Mouse (Mus musculus) myocyte (in vitro differentiated cells): ENCODE results near the gene Ctnnd1. TPM values are rescaled to one million over a fixed set of nuclear protein-coding genes. Genes with fewer than 3 reads are reported as not detected.

Source experiments
- H3K27me3 ChIP-seq: one replicate; pipeline ENCODE4 v1.6.1; 2011; ENCODE audit not compliant: control insufficient read depth, insufficient read depth, insufficient read length
- H3K36me3 ChIP-seq: one replicate; pipeline ENCODE4 v1.6.1; 2011; ENCODE audit not compliant: control insufficient read depth, insufficient read depth
- H3K4me2 ChIP-seq: one replicate; pipeline ENCODE4 v1.6.1; 2011; ENCODE audit warnings: low read depth, control low read depth
- H3K4me3 ChIP-seq: one replicate; pipeline ENCODE4 v1.5.1; 2011; ENCODE audit warnings: mild to moderate bottlenecking, control low read depth, moderate library complexity
- H3K79me2 ChIP-seq: one replicate; pipeline ENCODE4 v1.6.1; 2011; ENCODE audit not compliant: control insufficient read depth, insufficient read depth
- H3ac ChIP-seq: one replicate; pipeline ENCODE4 v1.6.1; 2011; ENCODE audit not compliant: control insufficient read depth, insufficient read length
- CEBPB ChIP-seq: IDR thresholded peaks from 2 replicates; pipeline ENCODE4 v1.6.1; 2011; ENCODE audit warnings: mild to moderate bottlenecking, moderate library complexity; ENCODE audit not compliant: poor library complexity, insufficient read depth, severe bottlenecking
- E2F4 ChIP-seq: IDR thresholded peaks from one replicate; pipeline ENCODE4 v1.6.1; 2011; ENCODE audit warnings: mild to moderate bottlenecking, control low read depth, moderate library complexity; ENCODE audit not compliant: insufficient read depth
- MAX ChIP-seq: IDR thresholded peaks from one replicate; pipeline ENCODE4 v1.6.1; 2011; ENCODE audit warnings: low read depth, mild to moderate bottlenecking, control low read depth
- MYOD1 ChIP-seq, 3 experiments: IDR thresholded peaks; one replicate each; pipeline ENCODE4 v1.6.1; 2011; ENCODE audit warnings: control low read depth in 2 of 3, low read depth in 2 of 3, mild to moderate bottlenecking in 2 of 3, moderate library complexity in 1 of 3; ENCODE audit not compliant: insufficient read length in 2 of 3, control insufficient read depth in 1 of 3
- MYOG ChIP-seq, 3 experiments: IDR thresholded peaks; one replicate each; pipeline ENCODE4 v1.6.1; 2011; ENCODE audit warnings: control low read depth in 2 of 3, low read depth in 2 of 3, mild to moderate bottlenecking in 2 of 3; ENCODE audit not compliant: insufficient read length in 2 of 3, control insufficient read depth in 1 of 3, insufficient read depth in 1 of 3
- POLR2A ChIP-seq: IDR thresholded peaks from one replicate; pipeline ENCODE4 v1.6.1; 2011; ENCODE audit warnings: low read depth, mild to moderate bottlenecking, control low read depth, moderate library complexity; ENCODE audit not compliant: insufficient read length
- POLR2AphosphoS2 ChIP-seq: IDR thresholded peaks from one replicate; pipeline ENCODE4 v1.6.1; 2011; ENCODE audit warnings: low read depth, control low read depth; ENCODE audit not compliant: insufficient read length
- REST ChIP-seq: IDR thresholded peaks from one replicate; pipeline ENCODE4 v1.6.1; 2011; ENCODE audit warnings: mild to moderate bottlenecking, control low read depth, moderate library complexity; ENCODE audit not compliant: insufficient read depth, insufficient read length
- SRF ChIP-seq: IDR thresholded peaks from one replicate; pipeline ENCODE4 v1.6.1; 2011; ENCODE audit warnings: low read depth; ENCODE audit not compliant: control insufficient read depth, insufficient read length
- TCF12 ChIP-seq: IDR thresholded peaks from one replicate; pipeline ENCODE4 v1.6.1; 2011; ENCODE audit warnings: mild to moderate bottlenecking, control low read depth; ENCODE audit not compliant: poor library complexity, insufficient read depth, severe bottlenecking
- TCF3 ChIP-seq: IDR thresholded peaks from one replicate; pipeline ENCODE4 v1.6.1; 2011; ENCODE audit warnings: low read depth, control low read depth; ENCODE audit not compliant: insufficient read length
- USF1 ChIP-seq: IDR thresholded peaks from one replicate; pipeline ENCODE4 v1.6.1; 2011; ENCODE audit warnings: low read depth, mild to moderate bottlenecking, control low read depth, moderate library complexity
- polyA plus RNA-seq: library from polyadenylated mRNA; unstranded; fragments of >200 nt; fragmentation: generic; extraction: Trizol; gene quantifications from one replicate; pipeline ENCODE4 v1.2.1, GENCODE M21; 2012; ENCODE audit warnings: missing spikeins

The Ctnnd1 gene
- polyA plus RNA-seq, 1 experiment, result 64.6 TPM

DNA sequence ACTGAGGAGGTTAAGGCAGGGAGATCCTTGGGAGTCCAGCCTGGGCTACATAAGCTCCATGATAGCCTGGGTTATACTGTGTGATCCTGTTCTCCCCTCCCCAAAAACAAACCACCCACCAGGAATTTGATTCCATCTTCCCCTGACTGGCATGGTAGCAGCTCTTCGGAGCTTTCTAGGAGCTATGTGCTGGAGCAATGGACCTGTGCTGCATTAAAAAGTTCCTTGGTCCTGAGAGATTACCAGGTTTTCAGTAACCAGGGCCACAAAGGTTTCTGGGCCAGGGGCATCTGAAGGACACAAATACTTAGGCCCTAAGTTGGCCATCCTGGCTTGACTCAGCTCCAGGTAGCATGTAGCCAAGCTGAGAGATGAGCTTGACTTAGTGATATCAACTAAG lies 18.6 kb downstream of the Ctnnd1 start:
- H3K36me3 ChIP-seq, result no peaks in the 10 kb centered on the region
- H3ac ChIP-seq, result no peak overlapping the region
- no peak for TF ChIP-seq POLR2A
- TF ChIP-seq USF1, result no peak
- TF ChIP-seq MYOD1 (IDR thresholded peaks at IDR 0.05; ENCODE audit: control insufficient read depth in 1 of 3, insufficient read length in 2 of 3, low read depth in 2 of 3), result no peak
- no peak for TF ChIP-seq POLR2AphosphoS2
- no peak for TF ChIP-seq TCF3
- no peak for TF ChIP-seq E2F4
- no peak for TF ChIP-seq CEBPB
- no peaks in the 10 kb centered on the region for H3K27me3 ChIP-seq
- no peak overlapping the region for H3K4me2 ChIP-seq
- H3K4me3 ChIP-seq, result no peak overlapping the region
- H3K79me2 ChIP-seq, result peaks cover 94% of the 10 kb centered on the region

- H3K27me3 ChIP-seq, result no peaks in the 10 kb centered on the region
- peaks cover 100% of the 10 kb centered on the region for H3K79me2 ChIP-seq
- H3K36me3 ChIP-seq, result peaks cover 6% of the 10 kb centered on the region
- H3K4me2 ChIP-seq, result peak overlapping the region; percentile 24
- TF ChIP-seq POLR2A (no peak), TCF12 (no peak), MAX (no peak), REST (no peak), TCF3 (no peak), E2F4 (no peak)
- no peak overlapping the region for H3ac ChIP-seq
- no peak overlapping the region for H3K4me3 ChIP-seq
Observed at GRCm38 (mm10) chr2:84627036-84627435, 23.5 kb downstream of the Ctnnd1 start.

DNA sequence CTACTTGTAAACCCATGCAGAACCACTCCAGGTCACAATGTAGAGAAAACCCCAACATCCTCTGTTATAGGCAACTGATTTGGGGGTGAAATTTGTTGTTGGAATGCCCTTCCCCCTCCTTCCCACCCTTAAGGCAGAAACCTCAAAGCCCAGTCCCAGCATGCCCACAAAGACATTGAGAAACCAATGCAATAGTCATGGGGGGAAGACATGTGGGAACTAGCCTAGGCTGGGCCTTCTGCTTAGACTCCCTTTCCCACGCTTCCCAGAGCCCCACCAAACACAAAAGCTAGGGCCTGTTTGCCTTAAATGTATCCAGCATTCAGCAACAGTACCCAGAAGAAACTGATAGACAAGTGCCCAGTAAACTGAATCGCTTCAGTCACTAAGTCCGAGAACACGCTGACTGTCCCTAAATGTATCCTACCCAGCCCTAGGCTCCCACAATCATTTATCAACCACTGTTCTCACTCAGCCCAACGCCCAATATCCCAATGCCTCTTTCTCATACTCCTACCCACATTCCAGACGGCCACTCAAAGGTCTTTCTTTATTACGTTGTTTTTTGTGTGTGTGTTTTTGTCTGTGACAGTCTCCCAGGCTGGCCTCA lies 24.1 kb downstream of the Ctnnd1 start:
- H3ac ChIP-seq, result no peak overlapping the region
- H3K79me2 ChIP-seq, result peaks cover 100% of the 10 kb centered on the region
- no peak overlapping the region for H3K4me3 ChIP-seq
- peaks cover 12% of the 10 kb centered on the region for H3K36me3 ChIP-seq
- H3K4me2 ChIP-seq, result peak overlapping the region; percentile 24
- no peaks in the 10 kb centered on the region for H3K27me3 ChIP-seq
- TF ChIP-seq POLR2AphosphoS2 (no peak), MYOG (IDR thresholded peaks at IDR 0.05; ENCODE audit: control insufficient read depth in 1 of 3, insufficient read depth in 1 of 3, insufficient read length in 2 of 3, low read depth in 2 of 3) (no peak), TCF3 (no peak), MYOD1 (IDR thresholded peaks at IDR 0.05; ENCODE audit: control insufficient read depth in 1 of 3, insufficient read length in 2 of 3, low read depth in 2 of 3) (no peak), SRF (no peak), CEBPB (no peak), TCF12 (no peak), USF1 (no peak), E2F4 (no peak), POLR2A (no peak), REST (no peak), MAX (no peak)

DNA sequence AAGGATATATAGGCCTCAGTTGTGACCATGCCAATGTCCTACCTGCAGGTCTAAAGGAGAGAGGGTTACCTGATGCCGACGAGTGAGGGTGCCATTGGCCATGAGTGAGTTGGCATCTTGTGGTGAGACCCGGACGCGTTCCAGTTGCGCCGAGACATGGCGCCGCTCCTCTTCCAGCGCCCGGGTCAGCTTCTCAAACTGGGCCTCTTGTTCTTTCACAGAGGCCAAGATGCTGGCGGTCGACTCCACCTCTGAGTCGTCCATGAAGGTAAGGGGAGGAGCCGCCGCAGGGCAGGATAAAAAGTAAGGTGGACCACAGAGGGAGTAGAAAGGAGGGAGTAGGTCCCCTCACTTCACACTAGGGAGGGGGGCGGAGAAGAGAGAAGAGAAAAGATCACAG lies 26.4 kb downstream of the Ctnnd1 start:
- peaks cover 29% of the 10 kb centered on the region for H3K36me3 ChIP-seq
- H3K79me2 ChIP-seq, result peaks cover 90% of the 10 kb centered on the region
- no peak overlapping the region for H3K4me2 ChIP-seq
- H3ac ChIP-seq, result no peak overlapping the region
- TF ChIP-seq POLR2A (no peak), POLR2AphosphoS2 (no peak), MYOG (IDR thresholded peaks at IDR 0.05; ENCODE audit: control insufficient read depth in 1 of 3, insufficient read depth in 1 of 3, insufficient read length in 2 of 3, low read depth in 2 of 3) (no peak), E2F4 (no peak), CEBPB (no peak)
- no peak overlapping the region for H3K4me3 ChIP-seq
- no peaks in the 10 kb centered on the region for H3K27me3 ChIP-seq

DNA sequence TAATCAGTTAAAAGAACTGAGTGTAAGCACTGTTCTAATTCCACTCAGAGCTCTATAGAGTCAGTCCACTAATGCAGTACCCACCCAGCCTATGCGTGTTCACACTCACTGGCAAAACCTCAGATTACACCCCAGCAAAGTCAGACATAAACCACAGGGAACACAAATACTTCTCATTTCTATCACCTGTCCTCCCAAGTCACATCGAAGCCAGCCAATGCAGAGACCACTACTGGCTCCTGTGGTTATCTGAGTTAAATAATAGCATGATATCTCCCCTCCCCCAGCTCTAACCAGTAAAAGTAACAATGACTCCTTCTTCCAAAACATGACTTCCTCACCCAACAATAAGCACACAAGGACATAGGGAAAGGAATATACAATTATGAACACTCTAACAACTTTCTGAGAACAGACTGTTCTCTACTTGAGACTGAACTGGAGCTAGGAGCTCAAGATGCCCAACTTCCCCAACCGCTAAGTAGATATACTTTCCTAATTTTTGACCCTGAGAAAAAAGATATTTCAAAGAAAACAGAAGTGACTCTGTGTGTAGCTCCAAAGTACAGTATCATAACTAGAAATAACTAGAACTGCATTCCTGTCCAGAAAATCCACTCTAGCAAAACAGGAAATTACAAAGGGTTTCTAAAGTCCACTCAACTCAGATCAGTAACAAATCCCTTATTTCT lies 27.0 kb downstream of the Ctnnd1 start:
- Histone ChIP-seq H3K4me2 (peak overlapping the region; percentile 8), H3K4me3 (no peak overlapping the region), H3K27me3 (no peaks in the 10 kb centered on the region), H3K36me3 (peaks cover 29% of the 10 kb centered on the region), H3K79me2 (peaks cover 84% of the 10 kb centered on the region), H3ac (no peak overlapping the region)
- no peak for TF ChIP-seq MAX
- peak in 2 of 3 experiments; percentile 56 for TF ChIP-seq MYOD1 (IDR thresholded peaks at IDR 0.05; ENCODE audit: control insufficient read depth in 1 of 3, insufficient read length in 2 of 3, low read depth in 2 of 3)
